Mouse (Mus musculus): ENCODE results near the gene Dennd1b. TPM values are rescaled to one million over a fixed set of nuclear protein-coding genes. Genes with fewer than 3 reads are reported as not detected.

Gene Dennd1b
- polyA plus RNA-seq, 1 experiment from 2014 or later: 5.1 TPM

- no peak overlapping the region for H3K4me2 ChIP-seq
- H3K4me1 ChIP-seq: no peaks in the 10 kb centered on the region
- H3K27me3 ChIP-seq (replicated peaks): no peaks in the 10 kb centered on the region
- WGBS (ENCODE audit: insufficient replicate concordance): 51% methylated on average over 2 of the region's 2 CpGs
- 0 out of 2 replicates have a peak, but pooled peaks cover 3% of the 10 kb centered on the region for H3K36me3 ChIP-seq
- no peaks in the 10 kb centered on the region for H3K9me3 ChIP-seq (replicated peaks)
- H3K4me3 ChIP-seq: no peak overlapping the region
- no peak for ATAC-seq
- no peak overlapping the region for H3K27ac ChIP-seq
- no peak overlapping the region for H3K9ac ChIP-seq
Observed at GRCm38 (mm10) chr1:139067210-139067609, 104.0 kb downstream of the Dennd1b start.

GRCm38 (mm10) chr1:139071015-139071414 is 107.8 kb downstream of the Dennd1b start:
- WGBS (ENCODE audit: insufficient replicate concordance): 38% methylated on average over 2 of the region's 2 CpGs
- Histone ChIP-seq H3K4me3 (no peak overlapping the region), H3K4me2 (no peak overlapping the region), H3K9me3 (replicated peaks) (no peaks in the 10 kb centered on the region), H3K4me1 (no peaks in the 10 kb centered on the region), H3K9ac (no peak overlapping the region), H3K27me3 (replicated peaks) (no peaks in the 10 kb centered on the region), H3K36me3 (no peaks in the 10 kb centered on the region), H3K27ac (no peak overlapping the region)
- no peak for ATAC-seq

GRCm38 (mm10) chr1:139075671-139076070 is 112.4 kb downstream of the Dennd1b start:
- ATAC-seq: no peak
- Histone ChIP-seq H3K36me3 (no peaks in the 10 kb centered on the region), H3K27ac (no peak overlapping the region), H3K4me2 (no peak overlapping the region), H3K9me3 (replicated peaks) (no peaks in the 10 kb centered on the region), H3K27me3 (replicated peaks) (no peaks in the 10 kb centered on the region), H3K4me1 (peaks cover 3% of the 10 kb centered on the region; the same call in 1 of the 2 replicates), H3K9ac (no peak overlapping the region), H3K4me3 (no peak overlapping the region)
- WGBS (ENCODE audit: insufficient replicate concordance): 44% methylated on average over 2 of the region's 2 CpGs

GRCm38 (mm10) chr1:139077989-139078388 is 114.8 kb downstream of the Dennd1b start:
- H3K4me3 ChIP-seq: no peak overlapping the region
- no peak overlapping the region for H3K9ac ChIP-seq
- no peak overlapping the region for H3K4me2 ChIP-seq
- H3K36me3 ChIP-seq: no peaks in the 10 kb centered on the region
- peaks cover 3% of the 10 kb centered on the region; the same call in 1 of the 2 replicates for H3K4me1 ChIP-seq
- ATAC-seq: no peak
- WGBS (ENCODE audit: insufficient replicate concordance): 21% methylated on average over 1 of the region's 1 CpGs
- no peak overlapping the region for H3K27ac ChIP-seq
- no peaks in the 10 kb centered on the region for H3K9me3 ChIP-seq (replicated peaks)
- no peaks in the 10 kb centered on the region for H3K27me3 ChIP-seq (replicated peaks)

DNA sequence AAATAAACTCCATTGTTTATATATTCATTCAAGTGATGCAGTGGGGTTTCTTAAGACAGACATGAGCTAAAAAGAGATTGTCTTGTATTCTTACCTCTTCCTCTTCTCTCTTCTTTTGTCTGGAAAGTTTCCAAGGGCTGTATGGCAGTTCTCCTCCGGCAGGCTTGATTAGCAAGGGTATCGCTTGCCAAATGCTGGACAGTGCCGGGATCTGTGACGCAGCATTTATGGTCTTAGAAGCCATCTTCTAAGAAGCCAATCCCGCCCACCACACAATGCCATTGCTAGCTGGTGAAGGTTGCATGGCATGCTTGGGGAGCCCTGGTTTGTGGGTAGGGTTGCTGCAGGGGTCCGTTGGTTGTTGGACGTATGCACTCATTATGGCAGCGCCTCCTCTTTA is 115.8 kb downstream of the Dennd1b start:
- no peaks in the 10 kb centered on the region for H3K27me3 ChIP-seq (replicated peaks)
- no peak overlapping the region for H3K4me2 ChIP-seq
- H3K4me1 ChIP-seq: peaks cover 3% of the 10 kb centered on the region; the same call in 1 of the 2 replicates
- no peak overlapping the region for H3K4me3 ChIP-seq
- H3K9ac ChIP-seq: no peak overlapping the region
- ATAC-seq: no peak
- WGBS (ENCODE audit: insufficient replicate concordance): 78% methylated on average over 8 of the region's 8 CpGs
- H3K9me3 ChIP-seq (replicated peaks): no peaks in the 10 kb centered on the region
- no peak overlapping the region for H3K27ac ChIP-seq
- H3K36me3 ChIP-seq: no peaks in the 10 kb centered on the region

- WGBS (ENCODE audit: insufficient replicate concordance): 69% methylated on average over 6 of the region's 6 CpGs
- H3K36me3 ChIP-seq: no peaks in the 10 kb centered on the region
- no peak overlapping the region for H3K9ac ChIP-seq
- no peak overlapping the region for H3K4me3 ChIP-seq
- no peaks in the 10 kb centered on the region for H3K9me3 ChIP-seq (replicated peaks)
- ATAC-seq: no peak
- H3K27me3 ChIP-seq (replicated peaks): no peaks in the 10 kb centered on the region
- H3K27ac ChIP-seq: no peak overlapping the region
- H3K4me1 ChIP-seq: peaks cover 3% of the 10 kb centered on the region; the same call in 1 of the 2 replicates
- H3K4me2 ChIP-seq: no peak overlapping the region
Observed at GRCm38 (mm10) chr1:139079523-139079922, 116.3 kb downstream of the Dennd1b start.

DNA sequence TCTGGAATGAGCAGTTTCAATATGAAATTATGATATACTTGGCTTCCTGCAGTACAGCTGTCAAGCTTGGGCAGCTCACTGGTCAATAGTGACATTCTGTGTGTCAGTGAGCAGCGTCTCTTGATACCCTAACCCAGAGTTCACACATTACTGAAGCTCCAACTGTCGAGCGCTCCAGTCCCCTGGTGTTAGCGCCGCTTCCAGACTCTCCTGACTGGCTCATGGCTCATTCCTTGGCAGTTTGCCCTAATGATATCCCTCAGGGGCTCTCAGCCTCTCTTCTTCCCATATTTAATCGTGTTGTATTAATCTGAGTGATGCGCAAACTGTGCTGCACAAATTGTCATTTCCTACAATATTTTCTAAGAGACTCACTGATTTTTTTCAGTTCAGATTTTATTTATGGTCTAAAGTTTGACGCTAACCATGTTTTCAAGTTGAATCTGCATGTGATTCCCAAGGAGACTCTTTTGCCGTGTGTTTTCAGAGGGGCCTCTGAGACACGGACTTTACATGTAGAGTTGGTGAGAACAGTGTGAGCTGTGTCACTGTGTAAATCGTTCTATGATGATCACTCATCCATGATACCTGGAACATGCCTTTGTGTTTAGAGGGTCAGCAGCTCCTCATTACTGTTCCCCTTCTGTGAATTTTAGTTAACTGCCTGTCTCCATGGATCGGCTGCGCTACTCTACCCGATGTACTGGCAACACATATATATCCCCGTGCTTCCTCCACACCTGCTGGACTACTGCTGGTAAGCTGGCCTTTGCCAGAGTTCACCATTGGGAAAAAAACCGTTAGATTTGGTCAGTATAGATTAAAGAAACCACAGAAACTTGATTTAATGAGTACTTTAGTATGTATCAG is 117.5 kb downstream of the Dennd1b start:
- Histone ChIP-seq H3K4me2 (no peak overlapping the region), H3K27me3 (replicated peaks) (no peaks in the 10 kb centered on the region), H3K9me3 (replicated peaks) (no peaks in the 10 kb centered on the region), H3K27ac (no peak overlapping the region), H3K9ac (no peak overlapping the region), H3K36me3 (no peaks in the 10 kb centered on the region), H3K4me1 (peaks cover 3% of the 10 kb centered on the region; the same call in 1 of the 2 replicates), H3K4me3 (no peak overlapping the region)
- ATAC-seq: no peak
- WGBS (ENCODE audit: insufficient replicate concordance): 78% methylated on average over 16 of the region's 16 CpGs

- Histone ChIP-seq H3K9me3 (replicated peaks) (no peaks in the 10 kb centered on the region), H3K4me1 (no peaks in the 10 kb centered on the region), H3K27ac (no peak overlapping the region), H3K4me2 (no peak overlapping the region), H3K36me3 (no peaks in the 10 kb centered on the region), H3K27me3 (replicated peaks) (no peaks in the 10 kb centered on the region), H3K4me3 (no peak overlapping the region), H3K9ac (no peak overlapping the region)
- no peak for ATAC-seq
- 56% methylated on average over 2 of the region's 2 CpGs for WGBS (ENCODE audit: insufficient replicate concordance)
Observed at GRCm38 (mm10) chr1:139083382-139083781, 120.1 kb downstream of the Dennd1b start.

- Histone ChIP-seq H3K4me3 (no peak overlapping the region), H3K27ac (no peak overlapping the region), H3K4me2 (no peak overlapping the region), H3K4me1 (no peaks in the 10 kb centered on the region), H3K9ac (no peak overlapping the region), H3K9me3 (replicated peaks) (no peaks in the 10 kb centered on the region), H3K27me3 (replicated peaks) (no peaks in the 10 kb centered on the region), H3K36me3 (no peaks in the 10 kb centered on the region)
- ATAC-seq: no peak
- WGBS (ENCODE audit: insufficient replicate concordance): 60% methylated on average over 3 of the region's 3 CpGs
Observed at GRCm38 (mm10) chr1:139087564-139087963, 124.3 kb downstream of the Dennd1b start.

- H3K36me3 ChIP-seq: no peaks in the 10 kb centered on the region
- H3K4me3 ChIP-seq: no peak overlapping the region
- 88% methylated on average over 3 of the region's 3 CpGs for WGBS (ENCODE audit: insufficient replicate concordance)
- no peaks in the 10 kb centered on the region for H3K4me1 ChIP-seq
- H3K27ac ChIP-seq: no peak overlapping the region
- H3K4me2 ChIP-seq: no peak overlapping the region
- no peak overlapping the region for H3K9ac ChIP-seq
- no peaks in the 10 kb centered on the region for H3K9me3 ChIP-seq (replicated peaks)
- H3K27me3 ChIP-seq (replicated peaks): no peaks in the 10 kb centered on the region
- ATAC-seq: no peak
Observed at GRCm38 (mm10) chr1:139090744-139091143, 127.5 kb downstream of the Dennd1b start.

DNA sequence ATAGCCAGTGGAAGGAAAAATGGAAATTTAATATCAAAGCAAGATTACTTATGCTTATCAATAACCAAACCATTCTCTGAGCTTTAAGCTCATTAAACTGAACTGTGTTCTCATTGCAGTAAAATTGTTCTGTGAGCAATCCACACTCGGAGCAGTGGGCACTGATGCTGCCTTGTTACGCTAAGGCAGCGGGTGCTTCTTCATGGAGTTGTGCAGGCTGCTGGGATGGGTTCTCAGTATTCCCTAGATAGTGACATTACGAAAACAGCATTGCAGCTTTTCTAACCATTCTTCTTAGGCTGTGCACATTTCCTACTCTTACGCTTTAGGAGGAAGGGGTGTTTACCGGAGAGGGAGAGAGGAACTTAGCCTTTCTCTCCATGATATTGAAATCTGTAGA is 128.5 kb downstream of the Dennd1b start:
- Histone ChIP-seq H3K9ac (no peak overlapping the region), H3K4me2 (no peak overlapping the region), H3K9me3 (replicated peaks) (no peaks in the 10 kb centered on the region), H3K27ac (no peak overlapping the region), H3K27me3 (replicated peaks) (no peaks in the 10 kb centered on the region), H3K4me3 (no peak overlapping the region), H3K36me3 (no peaks in the 10 kb centered on the region), H3K4me1 (no peaks in the 10 kb centered on the region)
- 89% methylated on average over 6 of the region's 6 CpGs for WGBS (ENCODE audit: insufficient replicate concordance)
- no peak for ATAC-seq

DNA sequence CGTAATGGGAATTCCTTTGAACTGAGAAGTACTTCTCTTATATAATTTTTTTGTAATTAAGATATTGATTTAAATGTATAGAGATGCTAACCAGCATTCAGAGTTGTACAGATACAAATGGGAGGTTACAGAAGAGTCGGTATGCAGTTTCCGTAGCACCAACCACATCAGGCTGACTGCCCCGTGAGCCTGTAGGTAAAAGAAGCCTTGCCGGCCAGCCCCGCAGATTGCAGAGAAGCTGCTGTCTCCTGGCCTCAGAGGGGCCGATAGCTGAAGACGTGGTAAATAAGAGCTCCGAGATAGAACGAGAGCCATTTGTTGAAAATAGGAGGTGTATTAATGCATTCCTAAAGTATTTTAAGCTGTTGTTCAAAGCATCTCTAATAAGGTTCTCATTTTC is 128.9 kb downstream of the Dennd1b start:
- Histone ChIP-seq H3K27ac (no peak overlapping the region), H3K9me3 (replicated peaks) (no peaks in the 10 kb centered on the region), H3K9ac (no peak overlapping the region), H3K27me3 (replicated peaks) (no peaks in the 10 kb centered on the region), H3K4me3 (no peak overlapping the region), H3K4me2 (no peak overlapping the region), H3K36me3 (no peaks in the 10 kb centered on the region), H3K4me1 (no peaks in the 10 kb centered on the region)
- no peak for ATAC-seq
- 81% methylated on average over 10 of the region's 10 CpGs for WGBS (ENCODE audit: insufficient replicate concordance)

All from liver, embryonic 12.5 days (tissue).